Mouse (Mus musculus) erythroblast, embryonic 14.5 days (primary cell): Measurements from ENCODE around the gene Fkbp2.

Experiments
- GATA1 ChIP-seq: IDR thresholded peaks from 2 replicates; pipeline ENCODE4 v1.6.1; 2012; ENCODE audit warnings: low read length, inconsistent platforms, mixed read lengths
- TAL1 ChIP-seq: IDR thresholded peaks from 3 replicates; pipeline ENCODE4 v1.6.1; 2012; ENCODE audit warnings: low read length, inconsistent platforms, mixed read lengths

GRCm38 (mm10) chr19:6940396-6941351 lies 39.6 kb downstream of the Fkbp2 start:
- TF ChIP-seq TAL1 (no peak), GATA1 (no peak)
